Mouse (Mus musculus) lung, postnatal 0 days (tissue): ENCODE results near the gene Sec14l3. TPM values are rescaled to one million over a fixed set of nuclear protein-coding genes. Genes with fewer than 3 reads are reported as not detected.

Experiments
- ATAC-seq: fragments of 200-750 bp; cut with Nextera tagmentation; 2 replicates; pipeline ENCODE4 v1.8.0; 2017; ENCODE audit warnings: moderate library complexity
- DNase-seq: peaks from one replicate; pipeline ENCODE4 v3.0.0-alpha.2; 2016; ENCODE audit warnings: low spot score
- H3K27ac ChIP-seq: fragments of 300-500 bp; sonication (generic); 2 replicates; pipeline ENCODE4 v1.5.1; 2014; ENCODE audit warnings: antibody characterized with exemption, mild to moderate bottlenecking, low read length, mixed read lengths
- H3K27me3 ChIP-seq: fragments of 300-500 bp; sonication (generic); replicated peaks from 2 replicates; pipeline ENCODE4 v1.6.1; 2014; ENCODE audit warnings: low read length, mixed read lengths; ENCODE audit not compliant: insufficient read depth
- H3K36me3 ChIP-seq: fragments of 300-500 bp; sonication (generic); 2 replicates; pipeline ENCODE4 v1.6.1; 2014; ENCODE audit warnings: low read length, mixed read lengths; ENCODE audit not compliant: insufficient read depth
- H3K4me1 ChIP-seq: fragments of 300-500 bp; sonication (generic); 2 replicates; pipeline ENCODE4 v1.6.1; 2014; ENCODE audit warnings: antibody characterized with exemption, low read depth, low read length, mixed read lengths; ENCODE audit not compliant: insufficient read depth
- H3K4me2 ChIP-seq: fragments of 300-500 bp; sonication (generic); replicated peaks from 2 replicates; pipeline ENCODE4 v1.6.1; 2014; ENCODE audit warnings: low read depth, mild to moderate bottlenecking, low read length, moderate library complexity, mixed read lengths
- H3K4me3 ChIP-seq: fragments of 300-500 bp; sonication (generic); 2 replicates; pipeline ENCODE4 v1.5.1; 2014; ENCODE audit warnings: low read depth, low read length
- H3K9ac ChIP-seq: fragments of 300-500 bp; sonication (generic); replicated peaks from 2 replicates; pipeline ENCODE4 v1.6.1; 2014; ENCODE audit warnings: low read depth, mild to moderate bottlenecking
- H3K9me3 ChIP-seq: fragments of 300-500 bp; sonication (generic); 2 replicates; pipeline ENCODE4 v1.6.1; 2016; ENCODE audit warnings: low read length, mixed read lengths
- CTCF ChIP-seq: IDR thresholded peaks from 2 replicates; pipeline ENCODE4 v1.5.1; 2016; ENCODE audit warnings: antibody characterized with exemption, mild to moderate bottlenecking
- EP300 ChIP-seq: IDR thresholded peaks from 2 replicates; pipeline ENCODE4 v1.6.1; 2016; ENCODE audit warnings: antibody characterized with exemption, mild to moderate bottlenecking, control low read depth
- WGBS: fragments of 180-500 bp; shearing (Covaris S2); extraction: QIAGEN DNeasy Blood & Tissue Kit; methylation state at CpG from one replicate; pipeline ENCODE4 v1.1.7; 2014; 5-methylcytosine and 5-hydroxymethylcytosine counted together
- polyA plus RNA-seq: library from polyadenylated mRNA; unstranded; fragments of >200 nt; fragmentation: Nextera tagmentation; extraction: Ambion mirVana; gene quantifications from 2 replicates; pipeline ENCODE4 v1.2.1, GENCODE M21; 2015

Sec14l3 gene
- polyA plus RNA-seq, 1 experiment from 2014 or later: 529 TPM

GRCm38 (mm10) chr11:4097091-4097621 is 32.5 kb downstream of the Sec14l3 start:
- WGBS: 23% methylated on average over 10 of the region's 10 CpGs
- Histone ChIP-seq H3K36me3 (no peaks in the 10 kb centered on the region), H3K9me3 (no peaks in the 10 kb centered on the region), H3K4me2 (peak overlapping the region; percentile 61), H3K4me3 (peak overlapping the region; percentile 29; the same call in 1 of the 2 replicates), H3K27ac (peak overlapping the region; percentile 57), H3K4me1 (peaks cover 12% of the 10 kb centered on the region; the same call in 1 of the 2 replicates), H3K9ac (peak overlapping the region; percentile 54), H3K27me3 (no peaks in the 10 kb centered on the region)
- no peak for TF ChIP-seq CTCF
- no peak for TF ChIP-seq EP300
- DNase-seq: no peak
- no peak for ATAC-seq

GRCm38 (mm10) chr11:4098120-4098519 is 33.5 kb downstream of the Sec14l3 start:
- Histone ChIP-seq H3K36me3 (no peaks in the 10 kb centered on the region), H3K4me2 (no peak overlapping the region), H3K9ac (no peak overlapping the region), H3K9me3 (no peaks in the 10 kb centered on the region), H3K27me3 (no peaks in the 10 kb centered on the region), H3K4me1 (peaks cover 12% of the 10 kb centered on the region; the same call in 1 of the 2 replicates), H3K4me3 (no peak overlapping the region), H3K27ac (no peak overlapping the region)
- no peak for DNase-seq
- WGBS: 66% methylated on average over 8 of the region's 8 CpGs
- TF ChIP-seq EP300: no peak
- no peak for ATAC-seq

- 64% methylated on average over 7 of the region's 7 CpGs for WGBS
- TF ChIP-seq CTCF (no peak), EP300 (no peak)
These were observed 34.2 kb downstream of the Sec14l3 start for GRCm38 (mm10) chr11:4098816-4099215.

GRCm38 (mm10) chr11:4099447-4099846 is 34.8 kb downstream of the Sec14l3 start:
- Histone ChIP-seq H3K9ac (no peak overlapping the region), H3K4me3 (no peak overlapping the region), H3K27ac (no peak overlapping the region), H3K4me1 (peaks cover 12% of the 10 kb centered on the region; the same call in 1 of the 2 replicates), H3K4me2 (no peak overlapping the region), H3K27me3 (no peaks in the 10 kb centered on the region), H3K9me3 (no peaks in the 10 kb centered on the region), H3K36me3 (no peaks in the 10 kb centered on the region)
- WGBS: 73% methylated on average over 3 of the region's 3 CpGs
- DNase-seq (no peak), ATAC-seq (no peak)
- TF ChIP-seq EP300 (no peak), CTCF (no peak)

More at GRCm38 (mm10) chr11:4098816-4099215, 34.2 kb downstream of the Sec14l3 start:
- Histone ChIP-seq H3K4me1 (peaks cover 12% of the 10 kb centered on the region; the same call in 1 of the 2 replicates), H3K4me2 (no peak overlapping the region), H3K27ac (no peak overlapping the region), H3K9ac (no peak overlapping the region), H3K9me3 (no peaks in the 10 kb centered on the region), H3K4me3 (no peak overlapping the region), H3K27me3 (no peaks in the 10 kb centered on the region), H3K36me3 (no peaks in the 10 kb centered on the region)
- ATAC-seq (no peak), DNase-seq (no peak)

- H3K4me2 ChIP-seq: no peak overlapping the region
- no peaks in the 10 kb centered on the region for H3K27me3 ChIP-seq
- H3K36me3 ChIP-seq: no peaks in the 10 kb centered on the region
- no peak overlapping the region for H3K27ac ChIP-seq
- no peak overlapping the region for H3K9ac ChIP-seq
- no peak for DNase-seq
- 0 out of 2 replicates have a peak, but pooled peaks cover 4% of the 10 kb centered on the region for H3K4me1 ChIP-seq
- H3K4me3 ChIP-seq: no peak overlapping the region
- H3K9me3 ChIP-seq: no peaks in the 10 kb centered on the region
- ATAC-seq: no peak
- whole genome bisulfite sequencing: 81% methylated on average over 5 of the region's 5 CpGs
- no peak for TF ChIP-seq EP300
- no peak for TF ChIP-seq CTCF
These were observed 37.2 kb downstream of the Sec14l3 start for GRCm38 (mm10) chr11:4101851-4102250.

GRCm38 (mm10) chr11:4103522-4103921 is 38.9 kb downstream of the Sec14l3 start:
- WGBS: 60% methylated on average over 14 of the region's 14 CpGs
- Histone ChIP-seq H3K4me3 (no peak overlapping the region), H3K36me3 (no peaks in the 10 kb centered on the region), H3K4me2 (no peak overlapping the region), H3K27ac (no peak overlapping the region), H3K9ac (no peak overlapping the region), H3K9me3 (no peaks in the 10 kb centered on the region), H3K27me3 (no peaks in the 10 kb centered on the region), H3K4me1 (no peaks in the 10 kb centered on the region)
- DNase-seq (no peak), ATAC-seq (peak; percentile 65)
- TF ChIP-seq EP300 (no peak), CTCF (no peak)

- no peak for ATAC-seq
- Histone ChIP-seq H3K27me3 (no peaks in the 10 kb centered on the region), H3K4me1 (no peaks in the 10 kb centered on the region), H3K36me3 (no peaks in the 10 kb centered on the region), H3K9ac (no peak overlapping the region), H3K27ac (no peak overlapping the region), H3K4me3 (no peak overlapping the region), H3K4me2 (no peak overlapping the region), H3K9me3 (no peaks in the 10 kb centered on the region)
- 63% methylated on average over 5 of the region's 5 CpGs for WGBS
- TF ChIP-seq EP300: no peak
- TF ChIP-seq CTCF: no peak
- DNase-seq: no peak
These were observed 40.3 kb downstream of the Sec14l3 start for GRCm38 (mm10) chr11:4104989-4105388.
